Mouse (Mus musculus): ENCODE measurements around the gene Rtn4r.

DNA sequence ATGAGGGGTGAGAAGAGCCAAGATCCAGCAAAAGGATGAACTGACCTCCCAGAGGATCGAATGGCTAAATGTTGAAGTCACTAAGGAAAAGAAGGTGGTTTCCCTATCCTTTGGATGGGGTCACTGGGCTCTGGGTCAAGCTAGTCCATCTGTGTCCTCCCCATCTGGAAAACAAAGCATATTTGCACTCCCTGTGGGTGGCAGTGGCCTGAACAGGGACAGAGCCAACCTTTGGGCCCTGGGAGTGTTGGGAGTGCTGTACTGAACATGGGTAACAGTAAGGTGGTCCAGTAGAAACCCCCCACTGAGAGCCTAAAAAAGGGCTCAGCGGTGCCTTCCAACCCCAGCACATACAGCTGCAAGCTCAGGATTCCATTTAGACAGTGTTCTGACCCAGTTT lies 4.7 kb upstream of the Rtn4r start:
- no peak for TF ChIP-seq ZNF384 (IDR thresholded peaks at IDR 0.05; ENCODE audit: low read depth, low read length)
- TF ChIP-seq CHD2 (IDR thresholded peaks at IDR 0.05; ENCODE audit: low read length) = no peak
